Comparison of ENCODE assay signal across 29 mouse cellular contexts in genomic region chr5:116752096-116752495, GRCm38 (mm10).
DNase-seq lines count a peak whose midpoint lies in the region; ATAC-seq and TF ChIP-seq lines count a peak whose summit lies in the region.
"Had no signal": no experiment of that assay in that cellular context is flagged by ENCODE, and none has a peak within 500 bp of the region (broad histone marks: within the 10 kb centered on the region; RNA-seq: fewer than 3 reads in every experiment).

No protein-coding gene starts in this region.

- peak; percentile 20 for DNase-seq in left cerebral cortex, postnatal 4 days
- no peak for DNase-seq in left cerebral cortex, postnatal 10 days (ENCODE audit: extremely low spot score in 1 of 2, low spot score in 2 of 2)
- peak; percentile 14 for DNase-seq in brain, embryonic 14.5 days (ENCODE audit: low read depth)
- peak; percentile 30 for DNase-seq in cerebellum, adult 9-11 months
- peak; percentile 83 for DNase-seq in retina, embryonic 14.5 days (ENCODE audit: low spot score)
- no peak for DNase-seq in heart, adult 11 months
- DNase-seq: adrenal gland, adult 8-10 months; B cell, adult 2 months; forebrain, postnatal 0 days; gastrocnemius, postnatal 25 days; heart, postnatal 4 days; kidney, adult 8-10 months; kidney, postnatal 10 days; liver, postnatal 0 days; right cerebral cortex, postnatal 14 days; thymus, adult 2 months; thymus, postnatal 4 days had no signal

- H3K9me3 ChIP-seq in forebrain, embryonic 13.5 days (replicated peaks), result no peaks in the 10 kb centered on the region
- H3K9me3 ChIP-seq: heart, embryonic 15.5 days; intestine, embryonic 15.5 days; neural tube, embryonic 12.5 days had no signal

- no peak for ATAC-seq in forebrain, embryonic 13.5 days
- ATAC-seq: activated CD4-positive, CD25-positive, alpha-beta regulatory T cell, adult 4 months; forebrain, postnatal 0 days; intestine, embryonic 15.5 days; liver, postnatal 0 days; lung, postnatal 0 days had no signal

- no peaks in the 10 kb centered on the region for H3K27me3 ChIP-seq in forebrain, embryonic 13.5 days
- H3K27me3 ChIP-seq: CH12.LX; heart, embryonic 15.5 days; intestine, embryonic 15.5 days; neural tube, embryonic 12.5 days had no signal

- no peak overlapping the region for H3K4me3 ChIP-seq in forebrain, embryonic 13.5 days
- H3K4me3 ChIP-seq: heart, embryonic 15.5 days; intestine, embryonic 15.5 days; neural tube, embryonic 12.5 days had no signal

- H3K9ac ChIP-seq in forebrain, embryonic 13.5 days, result no peak overlapping the region
- H3K9ac ChIP-seq: forebrain, postnatal 0 days; heart, embryonic 15.5 days; hindbrain, embryonic 14.5 days; intestine, embryonic 15.5 days; liver, postnatal 0 days; neural tube, embryonic 12.5 days had no signal

- H3K4me1 ChIP-seq in forebrain, embryonic 13.5 days, result no peaks in the 10 kb centered on the region
- H3K4me1 ChIP-seq: heart, embryonic 15.5 days; intestine, embryonic 15.5 days; neural tube, embryonic 12.5 days had no signal

- H3K36me3 ChIP-seq in forebrain, embryonic 13.5 days (ENCODE audit: poor library complexity, severe bottlenecking), result no peaks in the 10 kb centered on the region
- H3K36me3 ChIP-seq: G1E; heart, embryonic 15.5 days; intestine, embryonic 15.5 days; neural tube, embryonic 12.5 days had no signal

- TF ChIP-seq CTCF in brain, embryonic 14.5 days (IDR thresholded peaks at IDR 0.05; ENCODE audit: borderline replicate concordance, extremely low read depth, insufficient read depth, insufficient read length), result no peak

- no peak for TF ChIP-seq POLR2A in brain, embryonic 14.5 days (IDR thresholded peaks at IDR 0.05; ENCODE audit: borderline replicate concordance, extremely low read depth, insufficient read depth, insufficient read length, poor library complexity, severe bottlenecking)

- 60% methylated on average over 1 of the region's 1 CpGs for WGBS in forebrain, embryonic 13.5 days

- no peak overlapping the region for H3K4me2 ChIP-seq in forebrain, embryonic 13.5 days
- H3K4me2 ChIP-seq: heart, embryonic 15.5 days; hindbrain, embryonic 14.5 days; intestine, embryonic 15.5 days; liver, embryonic 11.5 days; neural tube, embryonic 12.5 days had no signal

- no peak overlapping the region for H3K27ac ChIP-seq in forebrain, embryonic 13.5 days
- H3K27ac ChIP-seq: heart, embryonic 15.5 days; hindbrain, embryonic 14.5 days; intestine, embryonic 15.5 days; macrophage; neural tube, embryonic 12.5 days; stomach, postnatal 0 days had no signal

- intact Hi-C loops in left cerebral cortex, postnatal 4 days (cut with DNase I), result no loop called here
- intact Hi-C loops in left cerebral cortex, postnatal 10 days (cut with DNase I), result no loop called here

Comparison
In these comparisons a context has a peak if more than half of its experiments do, and no peak if none do; other contexts are left out.
1. DNase-seq: peak in left cerebral cortex, postnatal 4 days (single experiment), brain, embryonic 14.5 days (single experiment), cerebellum, adult 9-11 months (single experiment) and retina, embryonic 14.5 days (single experiment); none in left cerebral cortex, postnatal 10 days (0 of 2) and heart, adult 11 months (single experiment).